Mouse (Mus musculus) adrenal gland, adult 8-10 months (tissue): ENCODE data around the gene Cyp4a29. TPM values are rescaled to one million over a fixed set of nuclear protein-coding genes. Genes with fewer than 3 reads are reported as not detected.
"Not testable (repeated sequence)": the region's sequence is repeated elsewhere in the genome, so short reads cannot be mapped to it uniquely, and the experiment has no call there.

Experiments used
- DNase-seq: peaks from one replicate; pipeline ENCODE4 v3.0.0; 2022
- total RNA-seq, 4 experiments: library from RNA; stranded (reverse); gene quantifications; 2 replicates each; pipeline ENCODE4 v1.2.4; 2022

Gene Cyp4a29
- total RNA-seq = not detected

DNA sequence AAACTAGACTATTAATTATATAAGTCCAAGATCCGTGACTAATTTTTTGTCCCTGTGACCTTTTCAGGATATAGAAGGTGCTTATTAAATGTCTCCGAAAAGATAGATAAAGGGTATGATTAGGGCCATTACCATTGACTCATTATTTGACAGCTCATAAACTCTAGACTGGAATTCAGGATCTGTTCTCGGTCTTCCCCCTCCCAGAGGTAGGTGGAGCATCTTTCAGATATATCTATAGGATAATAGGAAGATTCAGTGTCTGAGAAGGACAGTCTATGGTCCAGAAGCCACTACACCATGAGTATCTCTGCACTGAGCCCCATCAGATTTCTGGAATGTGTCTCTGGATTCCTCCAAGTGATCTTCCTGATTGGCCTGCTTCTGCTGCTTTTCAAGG lies at the start of gene Cyp4a29:
Gene Cyp4a29 (plus strand): TSS at position 301 of the 400 bp plus-strand sequence.
- DNase-seq = no peak

DNA sequence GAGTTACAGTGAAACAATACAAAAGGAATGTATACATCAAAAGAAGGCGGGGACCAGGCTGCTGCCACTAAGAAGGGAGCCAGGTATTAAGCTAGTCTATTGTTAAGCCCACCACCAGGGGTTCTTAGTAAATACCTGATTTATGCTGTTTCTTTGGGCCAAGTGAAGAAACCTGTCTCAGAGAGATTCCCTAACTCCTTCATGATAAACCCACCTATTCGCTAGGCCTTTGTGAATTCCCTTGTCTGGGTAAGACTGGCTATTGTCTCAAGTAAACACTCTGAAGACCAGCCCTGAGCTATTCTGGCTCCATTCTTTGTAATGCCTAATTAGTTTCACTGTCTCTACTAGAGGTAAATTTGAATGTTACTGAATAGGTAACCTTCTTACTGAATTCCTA lies 9.0 kb upstream of the Cyp4a29 start:
- DNase-seq = not testable (repeated sequence)

DNA sequence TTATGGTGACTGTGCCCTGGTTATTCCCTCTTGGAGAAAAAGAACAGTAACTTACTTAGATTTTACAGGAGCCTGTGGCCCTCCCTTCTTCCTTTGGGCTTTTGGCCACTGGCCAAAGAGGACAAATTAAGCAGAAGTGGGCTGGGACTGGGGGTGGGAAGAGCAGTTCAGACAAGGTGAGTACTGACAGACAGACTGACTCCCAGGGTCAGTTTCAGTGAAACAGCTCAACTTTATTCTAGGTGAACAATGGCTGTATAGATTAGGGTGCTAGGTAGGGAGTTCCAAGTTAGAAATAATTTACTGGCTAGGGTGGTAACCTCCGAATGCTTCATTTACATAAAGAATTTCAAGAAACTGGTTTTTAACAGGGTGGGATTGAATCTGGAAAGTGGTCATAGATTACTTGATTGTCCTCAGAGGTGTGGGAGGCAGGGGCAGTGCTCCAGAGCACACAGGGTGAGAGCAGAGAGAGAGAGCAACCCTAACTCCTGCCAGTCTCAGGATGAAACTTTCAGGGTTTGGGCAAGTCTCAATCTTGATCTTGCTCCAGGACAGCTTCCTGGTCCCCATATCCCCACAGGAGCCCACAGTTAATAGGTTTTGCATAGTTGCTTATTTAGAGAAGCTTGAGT lies 5.3 kb upstream of the Cyp4a29 start:
- no peak for DNase-seq

DNA sequence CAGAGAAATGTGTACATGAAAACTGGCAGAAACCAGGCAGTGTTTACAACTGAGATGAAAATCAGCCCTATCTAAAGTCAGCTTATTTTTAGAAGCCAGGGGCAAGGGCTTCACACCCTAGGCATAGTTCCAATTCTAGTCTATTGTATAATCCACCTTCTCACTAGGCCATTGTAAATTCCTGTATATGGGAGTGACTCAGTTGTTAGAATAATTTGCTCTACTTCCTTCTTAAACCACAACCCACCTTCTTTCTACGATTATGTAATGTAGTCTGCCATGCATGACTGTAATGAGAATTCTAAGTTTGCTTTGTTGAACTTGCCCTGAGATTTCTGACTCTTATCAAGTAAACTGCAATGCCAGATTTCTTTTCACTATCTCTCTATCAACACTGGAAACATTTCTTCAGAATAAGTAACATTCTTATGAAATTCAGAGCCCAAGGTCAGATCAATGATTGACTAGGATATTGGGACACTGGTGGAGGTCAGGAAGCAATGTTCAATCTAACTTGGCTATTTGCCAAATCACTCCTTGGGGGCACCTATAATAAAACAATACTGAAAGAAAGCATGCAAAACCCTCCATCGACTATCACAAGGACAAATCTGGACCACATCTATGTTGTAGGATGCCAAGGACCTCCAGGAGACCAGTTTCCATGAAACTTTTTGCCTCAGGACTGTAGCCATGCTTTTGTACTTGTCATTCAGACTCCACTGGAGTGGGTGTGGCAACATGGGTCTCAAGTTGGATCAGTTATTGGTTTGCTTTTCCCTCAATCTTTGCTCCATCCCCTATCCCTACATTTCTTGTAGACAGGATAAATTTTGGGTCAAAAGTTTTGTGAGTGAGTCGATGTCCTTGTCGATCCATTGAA lies 23.0 kb downstream of the Cyp4a29 start:
- DNase-seq = not testable (repeated sequence)

DNA sequence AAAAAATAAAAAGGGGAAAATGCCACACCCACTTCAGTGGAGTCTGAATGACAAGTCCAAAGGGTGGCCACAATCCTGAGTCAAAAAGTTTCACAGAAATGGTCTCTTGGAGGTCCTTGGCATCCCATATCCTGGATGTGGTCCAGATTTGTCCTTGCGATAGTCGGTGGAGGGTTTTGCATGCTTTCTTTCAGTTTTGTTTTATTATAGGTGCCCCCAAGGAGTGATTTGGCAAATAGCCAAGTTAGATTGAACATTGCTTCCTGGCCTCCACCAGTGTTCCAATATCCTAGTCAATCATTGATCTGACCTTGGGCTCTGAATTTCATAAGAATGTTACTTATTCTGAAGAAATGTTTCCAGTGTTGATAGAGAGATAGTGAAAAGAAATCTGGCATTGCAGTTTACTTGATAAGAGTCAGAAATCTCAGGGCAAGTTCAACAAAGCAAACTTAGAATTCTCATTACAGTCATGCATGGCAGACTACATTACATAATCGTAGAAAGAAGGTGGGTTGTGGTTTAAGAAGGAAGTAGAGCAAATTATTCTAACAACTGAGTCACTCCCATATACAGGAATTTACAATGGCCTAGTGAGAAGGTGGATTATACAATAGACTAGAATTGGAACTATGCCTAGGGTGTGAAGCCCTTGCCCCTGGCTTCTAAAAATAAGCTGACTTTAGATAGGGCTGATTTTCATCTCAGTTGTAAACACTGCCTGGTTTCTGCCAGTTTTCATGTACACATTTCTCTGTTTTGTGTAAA lies 36.5 kb downstream of the Cyp4a29 start:
- DNase-seq = not testable (repeated sequence)

DNA sequence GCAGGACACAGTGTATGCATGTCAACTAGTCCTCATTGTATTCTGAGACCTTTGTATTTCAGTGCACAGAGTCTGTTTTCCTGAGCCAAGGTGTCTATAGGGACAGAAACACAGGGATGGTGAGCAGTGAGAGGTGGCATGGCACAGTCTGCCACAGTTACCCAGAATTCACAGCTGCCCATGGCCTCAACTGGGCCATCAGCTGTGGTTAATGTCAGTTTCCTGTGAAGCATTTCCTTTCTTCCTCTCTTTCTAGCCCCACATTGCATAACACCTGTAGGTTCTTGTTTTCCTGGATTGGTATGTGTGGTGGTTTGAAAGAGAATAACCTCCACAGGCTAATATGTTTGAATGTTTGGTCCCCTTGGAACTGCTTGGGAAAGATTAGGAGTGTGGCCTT lies 38.5 kb downstream of the Cyp4a29 start:
- DNase-seq = no peak

DNA sequence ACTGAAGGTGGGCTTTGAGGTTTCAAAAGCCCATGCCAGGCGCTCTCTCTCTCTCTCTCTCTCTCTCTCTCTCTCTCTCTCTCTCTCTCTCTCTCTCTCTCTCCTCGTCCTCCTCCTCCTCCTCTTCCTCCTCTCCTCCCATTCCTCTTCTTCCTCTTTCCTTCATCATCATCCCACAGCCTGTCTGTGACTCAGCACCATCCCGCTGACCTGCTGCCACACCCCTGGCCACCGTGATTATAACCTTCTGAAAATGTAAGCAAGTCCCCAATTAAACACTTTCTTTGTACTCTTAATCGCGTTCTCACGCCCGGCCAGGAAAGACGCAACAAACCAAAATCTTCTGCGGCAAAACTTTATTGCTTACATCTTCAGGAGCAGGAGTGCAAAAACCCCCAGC lies 38.9 kb downstream of the Cyp4a29 start:
- DNase-seq = not testable (repeated sequence)

DNA sequence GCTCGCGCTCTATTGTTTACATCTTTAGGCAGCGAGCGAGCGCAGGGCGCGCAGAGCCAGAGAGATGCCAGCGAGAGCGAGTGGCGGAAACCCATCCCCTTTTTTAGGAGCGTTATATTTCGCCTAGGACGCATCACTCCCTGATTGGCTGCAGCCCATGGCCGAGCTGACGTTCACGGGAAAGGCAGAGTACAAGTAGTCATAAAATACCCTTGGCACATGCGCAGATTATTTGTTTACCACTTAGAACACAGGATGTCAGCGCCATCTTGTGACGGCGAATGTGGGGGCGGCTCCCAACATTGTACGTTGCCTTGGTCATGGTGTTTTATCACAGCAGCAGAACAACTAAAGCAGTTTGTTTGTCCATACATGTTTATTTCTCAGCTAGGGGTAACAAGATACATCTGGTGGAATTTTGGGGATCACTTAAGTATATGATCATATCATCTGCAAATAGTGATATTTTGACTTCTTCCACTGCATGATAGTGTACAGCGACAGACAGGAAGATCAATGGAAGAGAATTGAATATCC lies 39.4 kb downstream of the Cyp4a29 start:
- DNase-seq = not testable (repeated sequence)

DNA sequence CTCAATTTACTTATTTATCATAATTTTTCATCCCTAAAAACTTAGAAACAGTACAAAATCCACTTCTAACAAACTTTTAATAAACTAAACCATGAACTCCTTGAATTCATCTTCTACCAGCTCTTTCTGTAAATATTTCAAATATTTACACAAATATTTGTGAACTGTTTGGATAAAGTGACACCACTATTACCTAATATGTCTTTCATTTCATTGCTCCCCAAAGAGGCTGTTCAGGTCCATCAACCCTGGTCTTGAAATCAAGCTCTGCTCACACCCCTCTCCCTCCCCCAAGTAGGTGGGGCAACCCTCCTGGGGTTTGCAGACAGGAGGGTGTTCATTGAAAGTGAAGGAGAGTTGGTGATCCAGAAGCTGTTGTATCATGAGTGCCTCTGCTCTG lies 56.9 kb downstream of the Cyp4a29 start, which contains the start of gene Cyp4a12a:
Gene Cyp4a12a (plus strand): TSS at position 301 of the 400 bp plus-strand sequence.
- not testable (repeated sequence) for DNase-seq

Other genes starting within 250 kb of the Cyp4a29 start
- gene Stil, start 241.9 kb upstream of the Cyp4a29 start, total RNA-seq = under 1 TPM; 0.52 to 0.89 (median 0.54) TPM
- gene Tal1, start 185.7 kb upstream of the Cyp4a29 start, total RNA-seq = 1 to 10 TPM; 1.9 to 4.0 (median 2.6) TPM
- gene Pdzk1ip1, start 153.4 kb upstream of the Cyp4a29 start, total RNA-seq = 1 to 10 TPM in 2 of 4 experiments, under 1 TPM in 1, not detected in 1; 0.37 to 1.1 (median 1.0) TPM
- gene Cyp4x1, start 107.8 kb upstream of the Cyp4a29 start, total RNA-seq = not detected
- gene Cyp4a12a, start 57.0 kb downstream of the Cyp4a29 start, total RNA-seq = under 1 TPM in 1 of 4 experiments, not detected in 3; 0.35 TPM
- under 1 TPM in 2 of 4 experiments, not detected in 2; 0.24 to 0.28 TPM for gene Cyp4a12b, start 169.5 kb downstream of the Cyp4a29 start, total RNA-seq
- gene Cyp4a30b, start 210.5 kb downstream of the Cyp4a29 start, total RNA-seq = not detected